Mouse (Mus musculus) Muller cell, postnatal 12 days (primary cell): ENCODE results near the gene Usp10.

ENCODE experiments used
- DNase-seq: peaks from one replicate; pipeline ENCODE4 v3.0.0-alpha.2; 2015; ENCODE audit errors: inconsistent ontology term

The Usp10 gene

GRCm38 (mm10) chr8:119960531-119961104 lies 50.5 kb downstream of the Usp10 start:
- peak; percentile 90 for DNase-seq

GRCm38 (mm10) chr8:119964859-119965258 lies 54.7 kb downstream of the Usp10 start:
- no peak for DNase-seq

- no peak for DNase-seq
Measured at GRCm38 (mm10) chr8:119967435-119967834, 57.3 kb downstream of the Usp10 start.

- DNase-seq: peak; percentile 64
Measured at GRCm38 (mm10) chr8:119970169-119970568, 60.0 kb downstream of the Usp10 start.

GRCm38 (mm10) chr8:119972558-119972957 lies 62.4 kb downstream of the Usp10 start:
- no peak for DNase-seq

GRCm38 (mm10) chr8:119978770-119979381 lies 68.7 kb downstream of the Usp10 start:
- DNase-seq: no peak

GRCm38 (mm10) chr8:119981253-119981652 lies 71.1 kb downstream of the Usp10 start:
- DNase-seq: no peak

- no peak for DNase-seq
Measured at GRCm38 (mm10) chr8:119984085-119984484, 73.9 kb downstream of the Usp10 start.

- peak; percentile 62 for DNase-seq
Measured at GRCm38 (mm10) chr8:119986174-119986573, 76.0 kb downstream of the Usp10 start.

- peak; percentile 91 for DNase-seq
Measured at GRCm38 (mm10) chr8:119988087-119988486, 77.9 kb downstream of the Usp10 start.

GRCm38 (mm10) chr8:119992249-119992648 lies 82.1 kb downstream of the Usp10 start, which contains the start of gene Crispld2:
TSS of gene Crispld2 (plus strand) at chr8:119992438.
- peak; percentile 92 for DNase-seq

- no peak for DNase-seq
Measured at GRCm38 (mm10) chr8:119994114-119994513, 84.0 kb downstream of the Usp10 start.

- no peak for DNase-seq
Measured at GRCm38 (mm10) chr8:119994556-119994955, 84.4 kb downstream of the Usp10 start.

- no peak for DNase-seq
Measured at GRCm38 (mm10) chr8:119997266-119997665, 87.1 kb downstream of the Usp10 start.

- DNase-seq: no peak
Measured at GRCm38 (mm10) chr8:120000461-120000860, 90.3 kb downstream of the Usp10 start.

GRCm38 (mm10) chr8:120001712-120002111 lies 91.6 kb downstream of the Usp10 start:
- peak; percentile 41 for DNase-seq

GRCm38 (mm10) chr8:120002348-120002747 lies 92.2 kb downstream of the Usp10 start:
- DNase-seq: peak; percentile 77

- peak; percentile 93 for DNase-seq
Measured at GRCm38 (mm10) chr8:120004154-120004702, 94.1 kb downstream of the Usp10 start.

GRCm38 (mm10) chr8:120004705-120005381 lies 94.7 kb downstream of the Usp10 start:
- no peak for DNase-seq

- no peak for DNase-seq
Measured at GRCm38 (mm10) chr8:120006645-120007160, 96.5 kb downstream of the Usp10 start.
